Mouse (Mus musculus): ENCODE results near the gene Dpp3. TPM values are rescaled to one million over a fixed set of nuclear protein-coding genes. Genes with fewer than 3 reads are reported as not detected.
A peak's percentile ranks its signal among the peaks of the same experiment; 100 is the strongest.
"Not testable (repeated sequence)": the region's sequence is repeated elsewhere in the genome, so short reads cannot be mapped to it uniquely, and the experiment has no call there.

Gene Dpp3
- polyA plus RNA-seq, 1 experiment from 2014 or later = 104 TPM

- Histone ChIP-seq H3K36me3 (peaks cover 39% of the 10 kb centered on the region), H3K9me3 (replicated peaks) (no peaks in the 10 kb centered on the region), H3K9ac (replicated peaks) (no peak overlapping the region), H3K27me3 (replicated peaks) (no peaks in the 10 kb centered on the region), H3K4me1 (no peaks in the 10 kb centered on the region), H3K4me2 (no peak overlapping the region), H3K4me3 (replicated peaks) (no peak overlapping the region), H3K27ac (replicated peaks) (no peak overlapping the region)
- 87% methylated on average over 10 of the region's 10 CpGs for WGBS
- ATAC-seq (ENCODE audit: low FRiP score) = no peak
Observed at GRCm38 (mm10) chr19:4889791-4890190, 38.3 kb downstream of the Dpp3 start.

GRCm38 (mm10) chr19:4883961-4884360, 44.1 kb downstream of the Dpp3 start:
- Histone ChIP-seq H3K9me3 (replicated peaks) (no peaks in the 10 kb centered on the region), H3K36me3 (no peaks in the 10 kb centered on the region), H3K4me3 (replicated peaks) (no peak overlapping the region), H3K27me3 (replicated peaks) (no peaks in the 10 kb centered on the region), H3K9ac (replicated peaks) (no peak overlapping the region), H3K4me1 (peaks cover 13% of the 10 kb centered on the region), H3K4me2 (no peak overlapping the region), H3K27ac (replicated peaks) (no peak overlapping the region)
- ATAC-seq (ENCODE audit: low FRiP score) = no peak
- WGBS = 87% methylated on average over 4 of the region's 4 CpGs

- WGBS = 68% methylated on average over 10 of the region's 10 CpGs
- peak overlapping the region; percentile 91 for H3K9ac ChIP-seq (replicated peaks)
Observed at GRCm38 (mm10) chr19:4879324-4879703, 48.8 kb downstream of the Dpp3 start.

GRCm38 (mm10) chr19:4878405-4879323, 49.4 kb downstream of the Dpp3 start, which contains the start of gene Zdhhc24:
TSS of gene Zdhhc24 (plus strand) at chr19:4878668.
- peak; percentile 98 for ATAC-seq (ENCODE audit: low FRiP score)
- WGBS = 2% methylated on average over 52 of the region's 52 CpGs
- peak within 1 kb of the TSS; percentile 84 for H3K27ac ChIP-seq (replicated peaks)
- H3K4me3 ChIP-seq (replicated peaks) = peak within 1 kb of the TSS; percentile 98
- H3K27me3 ChIP-seq (replicated peaks) = no peaks in the 10 kb centered on the region
- peak within 1 kb of the TSS; percentile 93 for H3K4me2 ChIP-seq
- H3K4me1 ChIP-seq = peaks cover 23% of the 10 kb centered on the region
- H3K9me3 ChIP-seq (replicated peaks) = no peaks in the 10 kb centered on the region
- H3K9ac ChIP-seq (replicated peaks) = peak within 1 kb of the TSS; percentile 91
- no peaks in the 10 kb centered on the region for H3K36me3 ChIP-seq

More at GRCm38 (mm10) chr19:4879324-4879703, 48.8 kb downstream of the Dpp3 start:
- H3K4me1 ChIP-seq = peaks cover 23% of the 10 kb centered on the region
- no peaks in the 10 kb centered on the region for H3K36me3 ChIP-seq
- peak overlapping the region; percentile 98 for H3K4me3 ChIP-seq (replicated peaks)
- no peaks in the 10 kb centered on the region for H3K9me3 ChIP-seq (replicated peaks)
- H3K4me2 ChIP-seq = peak overlapping the region; percentile 93
- ATAC-seq (ENCODE audit: low FRiP score) = no peak
- peak overlapping the region; percentile 84; the same call in 1 of the 2 replicates for H3K27ac ChIP-seq (replicated peaks)
- no peaks in the 10 kb centered on the region for H3K27me3 ChIP-seq (replicated peaks)

GRCm38 (mm10) chr19:4877785-4878184, 50.3 kb downstream of the Dpp3 start, which contains the start of gene Actn3:
TSS of gene Actn3 (minus strand) at chr19:4877909.
- no peak for ATAC-seq (ENCODE audit: low FRiP score)

GRCm38 (mm10) chr19:4876755-4877154, 51.3 kb downstream of the Dpp3 start:
- ATAC-seq (ENCODE audit: low FRiP score) = no peak
- Histone ChIP-seq H3K4me1 (peaks cover 23% of the 10 kb centered on the region), H3K27me3 (replicated peaks) (no peaks in the 10 kb centered on the region), H3K4me3 (replicated peaks) (no peak overlapping the region), H3K36me3 (no peaks in the 10 kb centered on the region), H3K9me3 (replicated peaks) (no peaks in the 10 kb centered on the region), H3K4me2 (no peak overlapping the region), H3K9ac (replicated peaks) (no peak overlapping the region), H3K27ac (replicated peaks) (no peak overlapping the region)
- WGBS = 67% methylated on average over 3 of the region's 3 CpGs

More at GRCm38 (mm10) chr19:4877785-4878184, 50.3 kb downstream of the Dpp3 start, which contains the start of gene Actn3:
- Histone ChIP-seq H3K4me1 (peaks cover 23% of the 10 kb centered on the region), H3K4me3 (replicated peaks) (peak within 1 kb of the TSS; percentile 98), H3K9ac (replicated peaks) (peak within 1 kb of the TSS; percentile 91), H3K27ac (replicated peaks) (peak within 1 kb of the TSS; percentile 84), H3K4me2 (peak within 1 kb of the TSS; percentile 93), H3K36me3 (no peaks in the 10 kb centered on the region), H3K27me3 (replicated peaks) (no peaks in the 10 kb centered on the region), H3K9me3 (replicated peaks) (no peaks in the 10 kb centered on the region)
- WGBS = 6% methylated on average over 17 of the region's 17 CpGs

GRCm38 (mm10) chr19:4876241-4876640, 51.8 kb downstream of the Dpp3 start:
- peaks cover 23% of the 10 kb centered on the region for H3K4me1 ChIP-seq
- no peak overlapping the region for H3K27ac ChIP-seq (replicated peaks)
- WGBS = 71% methylated on average over 3 of the region's 4 CpGs
- H3K4me3 ChIP-seq (replicated peaks) = no peak overlapping the region
- ATAC-seq (ENCODE audit: low FRiP score) = no peak
- no peaks in the 10 kb centered on the region for H3K9me3 ChIP-seq (replicated peaks)
- H3K36me3 ChIP-seq = no peaks in the 10 kb centered on the region
- no peak overlapping the region for H3K9ac ChIP-seq (replicated peaks)
- no peak overlapping the region for H3K4me2 ChIP-seq
- no peaks in the 10 kb centered on the region for H3K27me3 ChIP-seq (replicated peaks)

- not testable (repeated sequence) for H3K36me3 ChIP-seq; H3K27me3 ChIP-seq (replicated peaks); H3K9me3 ChIP-seq (replicated peaks); H3K27ac ChIP-seq (replicated peaks); ATAC-seq (ENCODE audit: low FRiP score); H3K9ac ChIP-seq (replicated peaks); H3K4me3 ChIP-seq (replicated peaks); H3K4me2 ChIP-seq
- peaks cover 15% of the 10 kb centered on the region for H3K4me1 ChIP-seq
- 75% methylated on average over 1 of the region's 1 CpGs for WGBS
Observed at GRCm38 (mm10) chr19:4874613-4875012, 53.5 kb downstream of the Dpp3 start.

GRCm38 (mm10) chr19:4865147-4865546, 62.9 kb downstream of the Dpp3 start:
- Histone ChIP-seq H3K4me1 (0 out of 2 replicates have a peak, but pooled peaks cover 5% of the 10 kb centered on the region), H3K4me2 (peak overlapping the region; percentile 40), H3K9me3 (replicated peaks) (no peaks in the 10 kb centered on the region), H3K27ac (replicated peaks) (no peak overlapping the region), H3K27me3 (replicated peaks) (no peaks in the 10 kb centered on the region), H3K9ac (replicated peaks) (no peak overlapping the region), H3K36me3 (peaks cover 16% of the 10 kb centered on the region), H3K4me3 (replicated peaks) (no peak overlapping the region)
- no peak for ATAC-seq (ENCODE audit: low FRiP score)
- 7% methylated on average over 17 of the region's 17 CpGs for WGBS

GRCm38 (mm10) chr19:4863048-4863447, 65.0 kb downstream of the Dpp3 start:
- peaks cover 30% of the 10 kb centered on the region for H3K36me3 ChIP-seq
- H3K9me3 ChIP-seq (replicated peaks) = no peaks in the 10 kb centered on the region
- no peak overlapping the region for H3K27ac ChIP-seq (replicated peaks)
- no peak overlapping the region for H3K4me3 ChIP-seq (replicated peaks)
- 41% methylated on average over 6 of the region's 6 CpGs for WGBS
- 0 out of 2 replicates have a peak, but pooled peaks cover 5% of the 10 kb centered on the region for H3K4me1 ChIP-seq
- no peak overlapping the region for H3K4me2 ChIP-seq
- no peak for ATAC-seq (ENCODE audit: low FRiP score)
- no peaks in the 10 kb centered on the region for H3K27me3 ChIP-seq (replicated peaks)
- H3K9ac ChIP-seq (replicated peaks) = no peak overlapping the region

- ATAC-seq (ENCODE audit: low FRiP score) = no peak
- Histone ChIP-seq H3K4me3 (replicated peaks) (no peak overlapping the region), H3K36me3 (peaks cover 38% of the 10 kb centered on the region), H3K9ac (replicated peaks) (no peak overlapping the region), H3K4me2 (no peak overlapping the region), H3K4me1 (peaks cover 17% of the 10 kb centered on the region), H3K9me3 (replicated peaks) (no peaks in the 10 kb centered on the region), H3K27me3 (replicated peaks) (no peaks in the 10 kb centered on the region), H3K27ac (replicated peaks) (no peak overlapping the region)
- 69% methylated on average over 6 of the region's 6 CpGs for WGBS
Observed at GRCm38 (mm10) chr19:4859081-4859480, 69.0 kb downstream of the Dpp3 start.

Data from neural tube, embryonic 15.5 days (tissue).